Mouse (Mus musculus) layer of hippocampus, adult 9-11 months (tissue): ENCODE measurements around the gene Ints14.
"Not testable (repeated sequence)": the region's sequence is repeated elsewhere in the genome, so short reads cannot be mapped to it uniquely, and the experiment has no call there.

Experiments used
- DNase-seq: peaks from one replicate; pipeline ENCODE4 v3.0.0; 2022

Gene Ints14

DNA sequence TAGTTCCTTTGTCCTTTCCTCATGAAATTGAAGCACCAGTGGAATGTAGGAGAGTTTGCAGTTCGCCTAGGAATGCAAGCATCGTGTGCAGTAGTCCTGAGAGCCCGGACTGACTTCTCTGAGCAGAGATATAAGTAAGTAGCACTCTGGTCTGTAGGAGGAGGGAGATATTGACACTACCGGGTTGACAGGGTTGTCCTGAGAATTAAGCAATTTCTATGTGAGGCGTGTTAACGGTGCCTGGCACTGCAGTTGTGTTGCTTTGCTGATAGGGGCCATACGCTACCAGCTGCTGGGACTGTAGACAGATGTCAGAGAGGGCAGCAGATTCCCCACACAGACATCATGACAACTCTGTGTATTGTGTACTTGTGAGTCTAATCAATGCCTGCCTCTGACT lies 7.5 kb upstream of the Ints14 start:
- no peak for DNase-seq

DNA sequence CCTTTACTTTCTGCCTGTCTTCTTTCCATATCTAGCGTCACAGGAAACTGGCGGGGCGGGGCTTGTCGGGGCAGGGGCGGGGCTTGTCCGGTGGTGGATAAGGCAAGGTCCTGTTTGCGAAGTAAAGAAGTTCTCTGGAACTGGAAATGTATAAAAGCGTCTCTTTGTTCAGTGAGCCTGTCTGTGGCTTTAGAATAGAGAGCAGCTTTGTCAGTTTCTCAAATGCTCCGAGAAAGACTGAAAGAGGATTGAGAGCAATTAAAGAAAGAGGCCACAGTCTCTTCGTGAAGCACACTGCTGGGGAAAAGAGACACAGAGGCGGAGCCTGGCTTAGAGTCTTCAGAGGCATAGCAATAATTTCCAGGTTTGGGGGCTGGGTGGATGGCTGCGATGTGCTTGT lies 4.4 kb upstream of the Ints14 start:
- DNase-seq, result peak; percentile 38

DNA sequence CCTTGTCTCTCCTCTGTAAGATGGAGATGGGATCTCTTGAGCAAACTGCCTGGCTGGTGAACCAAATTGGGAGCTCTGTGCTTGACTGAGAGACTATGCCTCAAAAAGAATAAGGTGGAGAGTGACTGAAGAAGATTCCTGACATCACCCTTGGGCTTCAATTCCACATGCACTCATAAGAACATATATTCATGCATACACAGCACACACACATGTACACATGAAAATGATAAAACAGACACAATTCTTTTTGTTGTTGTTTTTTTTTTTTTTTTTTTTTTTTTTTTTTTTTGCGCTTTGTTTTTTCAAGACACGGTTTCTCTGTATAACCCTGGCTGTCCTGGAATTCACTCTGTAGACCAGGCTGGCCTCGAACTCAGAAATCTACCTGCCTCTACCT lies 3.4 kb upstream of the Ints14 start:
- DNase-seq, result no peak

DNA sequence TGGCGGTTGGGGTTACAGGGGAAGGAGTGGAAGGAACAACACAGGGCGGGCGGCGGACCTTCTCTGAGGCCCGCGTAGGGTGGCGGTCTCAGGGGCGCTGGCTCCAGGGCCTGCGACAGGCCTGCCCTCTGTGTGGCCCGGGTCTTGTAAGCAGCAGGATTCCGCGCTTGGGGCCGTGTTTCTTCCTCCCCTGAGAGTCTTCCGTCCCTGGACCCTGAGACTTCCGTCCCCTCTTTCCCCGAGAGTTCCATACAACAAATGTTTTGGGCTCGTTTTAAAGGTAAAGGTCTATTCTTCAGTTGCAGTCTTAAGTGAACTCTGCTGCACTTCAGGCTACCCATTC lies 244 bp downstream of the Ints14 start:
- no peak for DNase-seq

DNA sequence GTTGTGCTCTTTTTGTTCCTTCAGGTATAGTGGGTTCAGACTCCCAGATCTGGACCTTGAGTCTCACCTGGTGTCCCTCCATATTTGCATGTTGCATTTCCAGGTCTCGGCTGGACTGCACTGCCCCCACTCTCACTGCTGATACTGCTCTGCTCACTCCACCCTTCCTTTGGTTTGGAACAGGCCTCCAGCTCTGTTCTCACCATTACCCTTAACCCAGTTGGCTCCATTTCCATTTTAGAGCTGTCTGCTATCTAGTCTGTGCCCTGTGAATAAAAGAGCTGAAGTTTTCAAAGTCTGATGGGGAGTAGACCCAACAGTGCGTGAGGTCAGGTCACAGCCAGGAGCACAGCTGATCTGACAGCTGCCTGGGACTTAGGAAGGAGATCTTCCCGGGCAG lies 19.8 kb downstream of the Ints14 start:
- DNase-seq, result no peak

DNA sequence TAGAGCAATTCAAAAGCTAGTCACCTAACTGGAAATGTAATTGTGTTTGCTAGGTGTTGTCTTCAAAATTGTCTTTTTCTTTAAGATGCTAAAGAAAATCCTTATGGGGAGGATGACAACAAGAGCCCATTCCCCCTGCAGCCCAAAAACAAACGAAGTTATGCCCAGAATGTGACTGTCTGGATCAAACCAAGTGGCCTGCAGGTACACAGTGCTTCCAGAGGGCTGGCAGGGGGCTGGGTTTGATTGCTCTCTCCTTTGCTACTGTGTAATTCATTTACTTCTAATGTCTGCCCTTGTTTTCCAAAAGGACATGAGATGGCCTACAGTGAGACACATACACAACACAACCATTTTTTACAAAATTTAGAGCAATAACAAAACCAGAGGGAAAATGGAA lies 21.2 kb downstream of the Ints14 start:
- DNase-seq, result no peak

DNA sequence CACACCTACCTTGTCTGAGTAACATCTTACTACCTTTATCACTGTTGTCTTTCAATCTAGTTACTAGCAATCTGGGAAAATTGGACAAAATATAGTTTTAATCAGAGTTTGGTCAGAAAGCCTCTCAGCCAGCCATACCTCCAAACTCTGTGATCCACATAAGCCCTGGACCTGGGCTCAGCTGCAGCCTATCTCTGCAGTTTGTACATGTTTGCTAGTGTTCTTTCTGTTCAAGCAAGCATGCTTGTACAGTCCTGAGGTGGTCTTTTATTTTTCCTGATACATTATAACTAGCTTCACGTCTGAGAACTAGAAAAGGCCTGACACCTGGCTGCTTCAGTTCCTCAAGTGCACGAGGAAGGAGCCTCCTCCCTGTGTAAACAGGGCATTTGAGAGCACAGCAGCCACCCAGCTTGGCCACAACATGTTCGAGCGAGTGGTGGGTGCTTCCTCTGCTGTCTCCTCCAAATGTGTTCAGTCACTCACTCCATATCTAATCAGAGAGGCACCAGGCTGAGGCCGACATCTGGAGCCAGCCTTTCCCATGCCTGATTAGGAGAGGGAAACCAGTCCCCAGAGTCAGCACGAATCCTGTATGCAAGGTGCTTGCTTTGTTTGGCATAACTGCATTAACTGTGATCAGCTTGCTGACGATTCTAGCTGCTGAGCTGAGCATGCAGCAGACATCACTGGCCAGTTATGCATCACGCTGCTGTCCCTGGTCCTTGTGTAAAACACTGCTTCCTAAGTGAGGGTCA lies 24.5 kb downstream of the Ints14 start:
- no peak for DNase-seq

DNA sequence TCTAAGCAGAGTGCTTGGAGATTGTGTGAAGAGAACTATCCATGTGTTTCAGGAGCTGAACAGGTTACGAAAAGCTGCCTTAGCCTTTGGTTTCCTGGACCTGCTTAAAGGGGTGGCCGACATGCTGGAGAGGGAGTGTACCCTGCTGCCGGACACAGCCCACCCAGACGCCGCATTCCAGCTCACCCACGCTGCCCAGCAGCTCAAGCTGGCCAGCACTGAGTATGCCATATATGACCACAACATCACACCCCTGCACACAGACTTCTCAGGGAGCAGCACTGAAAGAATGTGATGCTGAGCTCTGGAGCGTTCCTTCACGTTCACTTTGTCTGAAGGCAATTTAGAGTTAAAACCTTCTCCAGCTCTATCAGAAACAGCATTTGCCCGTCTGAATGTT lies 25.1 kb downstream of the Ints14 start:
- DNase-seq, result no peak

DNA sequence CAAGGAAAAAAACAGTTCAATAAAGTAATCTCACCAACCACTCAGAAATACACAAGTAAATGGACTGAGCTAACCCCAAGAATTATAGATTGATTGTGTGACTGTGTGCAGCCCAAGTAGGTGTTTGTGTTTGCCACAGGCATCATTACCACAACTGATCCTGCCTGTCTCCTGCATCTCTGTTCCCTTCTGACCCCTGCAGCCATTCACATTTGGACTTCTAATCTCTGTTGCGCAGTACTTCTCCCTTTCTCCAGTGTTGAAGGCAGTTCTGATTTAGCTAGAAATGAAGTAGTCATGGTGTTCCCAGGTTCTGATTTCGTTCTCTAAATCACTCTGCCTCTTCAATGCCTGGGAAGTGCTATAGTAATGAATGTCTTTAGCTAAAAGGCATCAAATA lies 26.9 kb downstream of the Ints14 start:
- no peak for DNase-seq

DNA sequence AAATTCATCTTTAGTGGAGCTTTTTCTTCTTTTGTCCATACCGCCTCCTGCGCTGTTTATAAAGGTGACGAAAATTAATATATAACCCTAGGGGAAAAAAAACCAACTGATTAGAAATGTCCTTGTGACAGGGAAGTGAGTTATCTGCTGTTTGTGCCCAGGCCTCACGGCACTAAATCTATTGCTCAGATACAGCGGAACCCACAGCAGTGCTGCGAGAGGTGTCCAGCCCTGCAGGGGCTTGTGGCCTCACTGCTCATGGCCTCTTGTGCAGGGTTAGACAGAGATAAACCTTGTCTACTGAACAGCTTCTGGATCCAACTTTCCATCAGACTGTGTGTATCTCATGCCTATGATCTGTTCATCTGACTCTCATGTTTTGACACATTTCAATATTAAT lies 27.7 kb downstream of the Ints14 start:
- DNase-seq, result no peak

DNA sequence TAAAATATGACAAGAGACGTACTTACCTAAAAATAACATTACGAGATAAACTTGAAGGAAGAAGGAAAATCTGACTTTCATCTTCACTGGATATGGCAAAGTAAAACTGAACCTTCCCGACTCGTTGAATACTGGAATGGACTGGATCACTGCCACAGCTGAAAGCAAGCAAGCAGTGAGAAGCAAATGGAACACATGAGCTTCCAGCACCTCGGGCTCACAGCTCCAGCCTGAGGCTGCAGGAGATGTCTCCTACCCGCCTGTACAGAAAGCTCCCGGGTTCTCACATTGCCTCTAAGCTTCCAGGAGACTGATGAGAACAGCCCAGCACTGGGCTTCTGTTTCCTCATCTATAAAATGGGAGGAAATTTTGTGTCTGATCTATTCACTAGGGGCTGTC lies 29.6 kb downstream of the Ints14 start:
- DNase-seq, result no peak

DNA sequence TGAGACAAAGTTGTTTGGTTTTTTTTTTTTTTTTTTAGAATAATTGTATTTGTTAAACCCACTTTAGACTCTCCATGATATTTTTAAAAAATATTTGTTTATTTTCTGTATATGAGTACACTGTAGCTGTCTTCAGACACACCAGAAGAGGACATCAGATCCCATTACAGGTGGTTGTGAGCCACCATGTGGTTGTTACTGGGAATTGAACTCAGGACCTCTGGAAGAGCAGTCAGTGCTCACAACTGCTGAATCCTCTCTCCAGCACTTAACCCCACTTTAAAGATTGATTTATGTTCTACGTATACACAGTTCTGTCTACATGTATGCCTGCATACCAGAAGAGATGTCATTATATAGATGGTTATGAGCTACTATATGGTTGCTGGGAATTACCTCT lies 34.8 kb downstream of the Ints14 start:
- DNase-seq, result not testable (repeated sequence)

DNA sequence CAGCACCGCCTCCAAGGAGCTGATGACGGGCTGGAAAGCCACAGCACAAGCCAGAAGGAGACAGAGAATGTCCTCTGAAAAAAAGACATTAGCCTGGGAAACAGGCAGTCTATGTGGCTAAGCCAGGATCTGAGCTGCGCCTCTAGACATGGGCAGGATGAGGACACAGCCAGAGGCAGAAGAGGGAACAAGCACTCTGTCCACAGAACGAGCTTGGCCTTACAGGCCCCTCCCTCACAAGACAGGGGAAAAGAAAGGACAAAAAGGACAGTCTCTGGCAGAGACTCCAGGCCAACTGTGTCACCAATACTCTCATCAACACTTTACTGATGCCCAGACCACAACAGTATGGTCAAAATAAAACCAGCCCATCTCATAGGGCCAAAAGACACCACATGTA lies 40.8 kb downstream of the Ints14 start:
- DNase-seq, result no peak

DNA sequence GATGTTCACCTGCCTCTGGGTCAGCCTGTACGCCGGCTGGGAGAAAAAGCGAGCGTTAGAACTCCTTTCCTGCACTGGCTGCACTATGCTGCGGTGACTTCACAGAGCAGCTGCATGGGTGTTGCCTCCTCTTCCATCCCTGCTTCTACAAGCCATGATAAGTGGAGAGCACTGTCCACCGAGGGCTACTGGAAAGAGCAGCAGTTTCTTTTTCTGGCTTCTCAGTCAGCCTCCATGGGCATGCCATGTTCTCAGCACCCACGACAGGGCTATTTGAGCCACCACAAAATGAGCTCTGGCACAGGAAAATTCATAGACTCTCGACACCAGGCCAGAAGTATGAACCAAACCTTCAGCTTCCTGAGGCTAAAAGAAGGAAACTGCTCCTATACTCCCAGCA lies 45.0 kb downstream of the Ints14 start:
- no peak for DNase-seq

DNA sequence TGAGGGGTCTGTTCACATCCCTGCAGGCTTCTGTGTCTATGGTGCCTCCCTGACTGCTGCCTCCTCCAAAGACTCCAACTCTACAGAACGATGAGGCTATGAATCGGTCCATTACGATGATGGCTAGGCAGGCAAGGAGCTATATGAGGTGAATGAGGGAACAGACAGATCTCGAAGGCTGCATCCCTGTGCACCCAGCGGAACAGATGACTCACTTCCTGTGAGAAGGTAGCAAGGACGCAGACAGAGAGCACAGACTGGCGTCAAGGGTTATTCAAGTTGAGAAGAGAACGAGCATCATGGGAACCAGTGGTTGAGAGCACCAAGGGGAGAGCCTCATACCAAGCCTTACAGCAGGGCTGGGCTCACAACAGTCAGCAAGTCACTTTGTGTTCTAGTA lies 49.9 kb downstream of the Ints14 start:
- no peak for DNase-seq

DNA sequence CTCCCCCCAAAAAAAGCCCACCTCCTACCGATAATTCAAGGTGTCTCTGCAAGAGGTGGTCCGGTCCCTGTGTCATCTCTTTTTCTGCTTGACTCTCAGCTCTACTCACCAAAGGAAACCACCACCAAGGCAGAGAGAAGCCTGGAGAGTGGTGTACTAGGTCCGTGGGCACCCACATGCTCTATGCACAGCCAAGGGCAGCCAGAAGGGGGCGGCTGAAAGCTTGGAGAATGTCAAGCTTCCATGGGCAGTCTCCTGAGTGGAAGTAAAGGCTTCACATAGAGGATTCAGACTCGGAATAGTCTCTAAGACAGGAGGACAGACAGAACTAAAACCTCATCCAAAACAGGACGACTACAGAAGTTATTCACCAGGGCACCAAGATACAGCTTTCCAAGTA lies 50.6 kb downstream of the Ints14 start:
- no peak for DNase-seq

DNA sequence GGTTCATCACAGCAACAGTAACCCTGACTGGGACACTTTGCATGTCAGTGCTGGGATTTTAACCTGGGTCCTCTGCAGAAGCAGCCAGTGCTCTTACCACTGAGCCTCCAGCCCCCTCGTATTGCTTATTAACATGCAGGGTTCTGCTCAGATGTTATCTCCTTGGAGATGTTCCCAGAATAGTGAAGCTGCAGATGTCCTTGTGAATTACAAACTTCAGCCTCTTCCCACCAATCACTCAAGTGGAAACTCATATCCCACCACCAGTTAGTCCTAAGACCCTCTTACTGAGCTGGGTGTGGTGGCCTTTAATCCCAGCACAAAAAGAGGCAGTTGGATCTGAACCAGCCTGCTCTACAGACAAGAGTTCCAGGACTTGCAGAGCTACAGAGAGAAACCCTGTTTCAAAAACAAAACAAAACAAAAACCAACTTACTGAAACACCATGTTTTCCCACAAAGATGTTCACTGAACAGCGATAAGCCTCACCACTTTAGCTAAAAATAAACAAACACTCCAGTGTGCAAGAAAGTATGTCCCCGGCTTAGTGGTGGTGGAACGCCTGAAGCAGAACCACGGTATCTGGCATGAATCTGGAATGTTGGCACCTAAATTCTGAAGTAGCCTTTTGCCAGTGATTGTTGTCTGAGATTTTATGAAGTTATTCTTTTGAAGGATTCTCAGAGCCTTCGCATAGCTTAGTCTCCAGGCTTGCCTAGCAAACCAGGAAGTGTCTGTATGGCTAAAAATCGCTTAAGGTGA lies 54.9 kb downstream of the Ints14 start:
- DNase-seq, result no peak

DNA sequence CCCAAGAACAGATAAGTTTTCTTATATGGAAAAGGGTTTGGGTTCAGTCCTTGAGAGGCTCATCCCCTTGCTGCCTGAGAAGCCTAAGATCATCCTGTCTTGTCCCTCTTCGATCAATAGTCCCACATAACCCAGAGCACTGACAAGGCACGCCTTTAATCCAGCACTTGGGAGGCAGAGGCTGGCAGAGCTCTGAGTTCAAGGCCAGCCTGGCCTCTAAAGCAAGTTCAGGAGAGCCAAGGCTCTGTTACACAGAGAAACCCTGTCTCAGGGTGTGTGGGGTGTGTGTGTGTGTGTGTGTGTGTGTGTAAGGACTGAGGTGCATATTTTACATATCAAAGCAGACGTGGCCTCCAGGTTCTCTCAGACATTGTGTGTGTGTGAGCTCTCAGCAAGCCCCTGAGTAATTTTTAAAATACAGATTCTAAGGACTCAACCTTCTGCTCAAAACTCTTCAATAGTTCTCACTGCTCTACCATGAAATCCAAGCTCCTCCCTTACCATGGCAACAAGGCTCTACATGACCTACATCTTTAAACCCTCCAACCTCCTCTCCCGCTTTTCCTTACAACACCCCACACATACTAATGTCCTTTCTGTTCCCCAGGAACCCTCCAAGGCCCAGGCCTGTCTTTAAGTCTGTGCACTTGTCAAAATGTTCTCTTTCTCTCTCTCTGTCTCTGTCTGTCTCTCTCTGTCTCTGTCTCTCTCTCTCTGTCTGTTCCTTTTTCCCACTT lies 55.7 kb downstream of the Ints14 start:
- DNase-seq, result no peak

DNA sequence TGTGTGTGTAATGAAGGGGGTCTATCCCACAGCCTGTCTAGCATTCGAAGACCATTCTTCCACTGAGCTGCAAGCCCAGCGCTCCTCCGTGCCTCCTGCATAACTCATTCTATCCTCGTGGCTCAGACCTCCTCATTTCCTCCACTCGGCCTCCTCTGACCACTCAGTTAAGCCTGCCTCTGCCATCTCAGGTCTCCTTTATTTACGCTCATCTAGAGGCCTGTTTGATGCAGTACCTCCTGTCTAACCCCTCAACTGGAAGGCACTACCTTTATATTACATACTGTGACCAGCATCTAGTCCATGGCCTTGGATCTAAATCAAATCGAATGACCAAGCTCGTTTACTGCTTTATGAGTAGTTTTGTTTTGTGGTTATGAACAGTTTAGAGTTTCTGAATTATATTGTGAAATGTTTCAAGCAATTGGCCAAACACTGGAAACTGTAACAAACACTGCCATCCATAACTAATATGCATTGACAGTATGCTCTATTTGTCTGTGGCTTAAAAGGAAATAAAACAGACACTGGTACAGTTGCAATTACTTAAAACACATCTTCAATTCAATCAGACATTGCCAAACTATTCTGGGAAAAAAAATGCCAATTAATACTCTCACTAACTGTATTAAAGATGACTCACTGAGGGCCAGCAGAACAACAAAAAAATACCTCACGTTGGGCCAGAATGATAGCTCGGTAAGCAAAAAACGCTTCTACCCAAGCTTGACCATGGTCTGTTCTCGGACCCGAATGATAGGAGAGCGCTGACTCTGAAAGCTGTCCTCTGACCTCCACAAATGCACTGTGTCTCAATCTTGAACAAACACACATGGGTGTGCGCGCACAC lies 56.5 kb downstream of the Ints14 start:
- DNase-seq, result no peak

DNA sequence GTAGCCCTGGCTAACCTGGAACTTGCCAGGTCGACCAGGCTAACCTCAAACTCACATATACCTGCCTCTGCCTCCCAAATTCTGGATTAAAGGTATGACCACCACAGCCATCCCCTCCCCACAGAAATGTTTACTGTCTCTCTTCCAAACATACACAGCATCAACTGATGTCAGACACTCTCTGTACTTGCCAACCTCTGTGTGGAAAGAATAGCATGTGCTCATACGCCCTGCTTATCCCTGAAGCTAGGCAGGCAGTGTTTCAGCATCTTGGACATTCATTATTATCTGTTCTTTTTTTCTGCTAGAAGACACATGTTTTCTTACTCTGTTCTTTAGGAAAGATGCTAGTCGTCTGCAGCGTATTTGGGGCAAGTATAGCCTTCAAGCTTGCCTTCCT lies 57.2 kb downstream of the Ints14 start:
- DNase-seq, result no peak

DNA sequence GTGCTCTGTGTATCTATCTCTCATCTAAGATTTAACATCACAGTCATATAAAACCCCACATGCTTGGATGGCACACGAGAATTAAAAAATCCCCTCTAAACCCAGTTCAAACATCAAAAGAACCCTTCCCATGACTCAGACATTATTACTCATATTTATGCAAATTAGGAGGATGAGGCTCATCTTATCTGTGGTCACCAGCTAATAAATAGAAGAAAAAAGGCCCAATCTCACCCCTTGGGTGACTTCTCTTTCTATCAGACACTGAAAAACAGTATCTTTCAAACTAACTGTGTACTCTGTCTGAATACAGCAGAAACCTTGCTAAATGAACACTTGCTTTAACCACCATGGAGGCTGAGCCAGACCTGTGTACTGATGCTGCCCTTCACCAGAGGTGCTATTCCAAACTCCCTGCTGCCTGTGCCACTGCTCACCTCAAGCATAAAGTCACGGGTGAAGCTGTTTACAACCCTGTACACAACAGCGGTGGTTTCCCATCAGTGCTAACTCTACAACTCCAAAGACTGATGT lies 58.0 kb downstream of the Ints14 start:
- DNase-seq, result no peak

DNA sequence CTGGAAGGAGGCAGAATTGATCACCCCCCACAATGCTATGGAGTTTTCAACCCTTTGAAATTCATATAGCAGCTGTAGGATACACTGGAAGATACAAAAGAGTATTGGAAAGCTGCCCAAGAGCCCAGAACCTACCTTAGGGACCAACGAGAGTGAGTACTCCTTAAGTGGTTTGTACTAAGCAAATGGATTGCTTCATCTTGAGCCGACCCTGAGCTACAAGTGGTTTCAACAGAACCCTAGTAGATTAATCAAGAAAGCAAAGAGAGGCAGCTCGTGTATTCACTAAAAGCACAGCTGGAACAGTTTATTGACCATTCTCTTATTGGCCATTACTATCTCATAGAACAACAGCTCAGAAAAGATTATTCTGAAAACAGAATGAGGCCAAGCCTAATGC lies 58.4 kb downstream of the Ints14 start:
- no peak for DNase-seq

DNA sequence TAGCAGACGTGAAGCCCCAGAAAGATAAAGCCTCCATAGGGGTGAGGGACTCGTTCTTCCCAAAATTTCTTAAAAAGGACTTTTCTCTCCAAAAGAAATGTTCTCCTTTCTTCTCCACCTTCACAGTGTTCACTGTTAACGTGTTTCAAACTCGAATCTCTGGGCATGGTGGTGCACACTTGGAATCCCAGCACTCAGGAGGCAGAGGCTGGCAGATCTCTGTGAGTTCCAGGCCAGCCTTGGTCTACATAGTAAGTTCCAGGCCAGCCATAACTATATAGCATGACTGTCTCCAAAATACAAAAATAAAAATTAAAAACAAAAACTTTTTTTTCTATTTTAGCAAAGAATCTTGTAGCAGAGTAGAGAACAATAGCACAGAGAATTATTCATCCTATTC lies 59.4 kb downstream of the Ints14 start:
- no peak for DNase-seq
